Mouse (Mus musculus) thymus, adult 2 months (tissue): ENCODE results near the gene Eps8. TPM values are rescaled to one million over a fixed set of nuclear protein-coding genes. Genes with fewer than 3 reads are reported as not detected.

ENCODE experiments used
- DNase-seq: peaks from one replicate; pipeline ENCODE4 v3.0.0; 2021
- H3K27ac ChIP-seq: fragments of 200-500 bp; 2 replicates; pipeline ENCODE4 v1.5.1; 2012; ENCODE audit warnings: low read length, control low read depth; ENCODE audit not compliant: control insufficient read depth, insufficient read depth
- H3K27me3 ChIP-seq: fragments of 200-500 bp; 2 replicates; pipeline ENCODE4 v1.6.1; 2012; ENCODE audit warnings: mild to moderate bottlenecking, low read length, moderate library complexity, mixed read lengths; ENCODE audit not compliant: control insufficient read depth, insufficient read depth
- H3K36me3 ChIP-seq: fragments of 200-500 bp; 2 replicates; pipeline ENCODE4 v1.6.1; 2012; ENCODE audit warnings: mild to moderate bottlenecking, low read length, moderate library complexity; ENCODE audit not compliant: control insufficient read depth, insufficient read depth
- H3K4me1 ChIP-seq: fragments of 200-500 bp; replicated peaks from 2 replicates; pipeline ENCODE4 v1.6.1; 2012; ENCODE audit warnings: low read length; ENCODE audit not compliant: control insufficient read depth, insufficient read depth
- H3K4me3 ChIP-seq: fragments of 200-500 bp; 2 replicates; pipeline ENCODE4 v1.5.1; 2012; ENCODE audit warnings: mild to moderate bottlenecking, low read length, control low read depth, moderate library complexity; ENCODE audit not compliant: control insufficient read depth, insufficient read depth
- CTCF ChIP-seq: fragments of 200-500 bp; IDR thresholded peaks from 2 replicates; pipeline ENCODE4 v1.5.1; 2012; ENCODE audit warnings: mild to moderate bottlenecking, control low read depth, low read length, moderate library complexity, borderline replicate concordance; ENCODE audit not compliant: control insufficient read depth, poor library complexity, insufficient read depth; ENCODE audit errors: extremely low read depth
- POLR2A ChIP-seq: fragments of 200-500 bp; IDR thresholded peaks from 2 replicates; pipeline ENCODE4 v1.6.1; 2012; ENCODE audit warnings: mild to moderate bottlenecking, low read length, control low read depth, moderate library complexity; ENCODE audit not compliant: control insufficient read depth, poor library complexity, insufficient read depth; ENCODE audit errors: extremely low read depth
- WGBS: fragments of 180-500 bp; shearing (Covaris S2); methylation state at CpG from one replicate; pipeline ENCODE4 v1.1.7; 2018; 5-methylcytosine and 5-hydroxymethylcytosine counted together
- polyA plus RNA-seq: library from polyadenylated mRNA; depleted of rRNA; stranded (reverse); fragments of >200 nt; gene quantifications from 2 replicates; pipeline ENCODE4 v1.2.3, GENCODE M21; 2012

Eps8 gene
- polyA plus RNA-seq, 1 experiment, result 2.5 TPM

GRCm38 (mm10) chr6:137576670-137577371 is 77.9 kb downstream of the Eps8 start:
- Histone ChIP-seq H3K4me3 (no peak overlapping the region), H3K36me3 (no peaks in the 10 kb centered on the region), H3K27ac (no peak overlapping the region), H3K27me3 (no peaks in the 10 kb centered on the region), H3K4me1 (no peaks in the 10 kb centered on the region)
- WGBS, result 28% methylated on average over 12 of the region's 12 CpGs
- TF ChIP-seq POLR2A (no peak), CTCF (no peak)
- DNase-seq, result no peak

DNA sequence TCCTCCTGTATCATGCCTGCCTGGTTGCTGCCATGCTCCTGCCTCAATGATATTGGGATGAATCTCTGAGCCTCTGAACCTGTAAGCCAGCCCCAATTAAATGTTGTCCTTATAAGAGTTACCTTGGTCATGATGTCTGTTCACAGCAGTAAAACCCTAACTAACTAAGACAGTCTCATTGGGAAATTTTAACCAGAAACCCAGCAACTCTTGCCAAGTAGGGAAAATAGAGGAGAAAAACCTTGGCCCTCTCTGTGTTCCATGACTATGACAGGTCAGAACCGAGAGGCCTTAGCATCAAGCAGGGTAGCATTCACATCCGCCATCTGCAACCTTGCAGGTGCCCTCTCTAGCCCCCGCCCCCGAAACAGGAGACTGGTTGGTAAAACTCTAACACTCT is 78.6 kb downstream of the Eps8 start:
- H3K4me3 ChIP-seq, result no peak overlapping the region
- TF ChIP-seq CTCF (no peak), POLR2A (no peak)
- 94% methylated on average over 4 of the region's 4 CpGs for WGBS
- H3K36me3 ChIP-seq, result no peaks in the 10 kb centered on the region
- no peak for DNase-seq
- no peak overlapping the region for H3K27ac ChIP-seq
- no peaks in the 10 kb centered on the region for H3K27me3 ChIP-seq
- no peaks in the 10 kb centered on the region for H3K4me1 ChIP-seq

GRCm38 (mm10) chr6:137573897-137574296 is 80.8 kb downstream of the Eps8 start:
- H3K36me3 ChIP-seq, result no peaks in the 10 kb centered on the region
- H3K27ac ChIP-seq, result no peak overlapping the region
- TF ChIP-seq CTCF, result no peak
- no peaks in the 10 kb centered on the region for H3K27me3 ChIP-seq
- DNase-seq, result no peak
- WGBS, result 94% methylated on average over 7 of the region's 7 CpGs
- no peaks in the 10 kb centered on the region for H3K4me1 ChIP-seq
- no peak overlapping the region for H3K4me3 ChIP-seq

GRCm38 (mm10) chr6:137570718-137571131 is 84.0 kb downstream of the Eps8 start:
- H3K4me1 ChIP-seq, result no peaks in the 10 kb centered on the region
- H3K27ac ChIP-seq, result no peak overlapping the region

GRCm38 (mm10) chr6:137570019-137570418 is 84.7 kb downstream of the Eps8 start:
- WGBS, result 96% methylated on average over 5 of the region's 5 CpGs
- Histone ChIP-seq H3K4me1 (no peaks in the 10 kb centered on the region), H3K27ac (no peak overlapping the region), H3K36me3 (no peaks in the 10 kb centered on the region), H3K4me3 (no peak overlapping the region), H3K27me3 (no peaks in the 10 kb centered on the region)
- DNase-seq, result no peak
- no peak for TF ChIP-seq POLR2A
- no peak for TF ChIP-seq CTCF

More at GRCm38 (mm10) chr6:137570718-137571131, 84.0 kb downstream of the Eps8 start:
- no peak overlapping the region for H3K4me3 ChIP-seq
- no peaks in the 10 kb centered on the region for H3K27me3 ChIP-seq
- DNase-seq, result no peak
- H3K36me3 ChIP-seq, result no peaks in the 10 kb centered on the region
- WGBS, result 53% methylated on average over 9 of the region's 9 CpGs
- TF ChIP-seq POLR2A (no peak), CTCF (no peak)

DNA sequence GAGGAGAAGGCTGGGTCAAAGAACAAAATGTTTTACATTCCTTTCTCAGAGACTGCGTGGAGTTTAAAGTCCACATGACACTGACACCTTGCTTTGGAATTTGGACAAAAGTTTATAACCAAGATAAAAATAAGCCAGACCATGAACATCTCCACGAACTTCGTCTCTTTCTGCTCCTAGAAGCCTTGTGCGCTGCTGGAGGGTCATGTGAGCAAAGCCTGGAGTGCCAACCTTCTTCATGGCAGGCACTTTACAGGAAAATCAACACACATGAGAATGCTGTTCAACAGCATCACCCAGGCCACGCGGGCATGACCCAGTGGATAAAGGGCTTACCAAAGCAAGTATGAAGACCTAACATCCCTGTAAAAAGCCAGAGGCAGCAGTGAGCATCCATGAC is 85.6 kb downstream of the Eps8 start:
- no peak for DNase-seq
- Histone ChIP-seq H3K27me3 (no peaks in the 10 kb centered on the region), H3K27ac (no peak overlapping the region), H3K4me3 (no peak overlapping the region), H3K4me1 (no peaks in the 10 kb centered on the region), H3K36me3 (no peaks in the 10 kb centered on the region)
- WGBS, result 95% methylated on average over 6 of the region's 6 CpGs
- no peak for TF ChIP-seq POLR2A

DNA sequence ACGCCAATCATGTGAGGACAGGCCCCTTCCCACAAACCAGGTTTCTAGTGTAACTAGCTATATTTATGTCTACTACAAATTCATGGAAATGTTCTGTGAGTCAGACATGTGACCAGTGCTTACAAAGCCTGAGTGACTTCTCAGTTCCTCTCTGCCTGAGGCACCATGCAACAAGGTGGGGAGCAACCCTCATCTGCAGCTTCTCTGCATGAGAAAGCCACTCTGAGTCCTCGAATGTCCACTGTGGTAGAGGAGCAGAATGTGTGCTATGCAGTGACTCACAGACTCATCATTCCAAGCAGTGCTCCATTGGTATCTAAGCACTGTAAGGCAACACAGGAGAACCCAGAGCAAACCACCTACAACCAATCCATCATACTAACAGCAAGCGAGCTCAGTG is 88.8 kb downstream of the Eps8 start:
- WGBS, result 77% methylated on average over 3 of the region's 3 CpGs
- Histone ChIP-seq H3K27me3 (no peaks in the 10 kb centered on the region), H3K4me3 (no peak overlapping the region), H3K4me1 (no peaks in the 10 kb centered on the region), H3K27ac (no peak overlapping the region), H3K36me3 (no peaks in the 10 kb centered on the region)
- DNase-seq, result no peak
- TF ChIP-seq CTCF (no peak), POLR2A (no peak)
